Mouse (Mus musculus): Measurements from ENCODE around the gene Tmem59l.
"Not testable (repeated sequence)": the region's sequence is repeated elsewhere in the genome, so short reads cannot be mapped to it uniquely, and the experiment has no call there.

Tmem59l gene

GRCm38 (mm10) chr8:70486941-70487520 is at the start of gene Tmem59l:
Gene Tmem59l, minus strand, starts transcription at chr8:70487358.
- no peak for DNase-seq (ENCODE audit: low read depth, low spot score)

- DNase-seq (ENCODE audit: low read depth, low spot score), result no peak
These were observed 48.5 kb upstream of the Tmem59l start for GRCm38 (mm10) chr8:70535701-70536100.

DNA sequence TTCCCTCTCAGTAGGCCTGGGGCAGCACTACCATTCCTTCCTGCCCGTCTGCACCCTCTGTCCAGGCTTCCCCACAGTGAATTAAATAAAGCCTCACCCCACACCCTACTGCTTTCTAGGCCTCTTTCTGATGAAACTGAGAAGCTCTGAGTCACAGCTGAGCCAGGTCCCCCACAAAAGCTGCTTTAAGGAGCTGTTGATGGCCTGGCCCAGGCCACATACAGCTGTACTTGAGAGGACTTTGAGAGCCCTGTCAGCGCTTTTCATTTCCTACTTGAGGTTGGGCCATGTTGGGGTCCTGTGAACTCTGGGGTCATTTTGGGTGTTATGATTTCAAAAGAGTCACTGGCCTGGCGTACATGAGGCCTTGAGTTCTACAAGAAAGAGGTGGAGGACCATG is 48.1 kb upstream of the Tmem59l start:
- DNase-seq (ENCODE audit: low read depth, low spot score), result no peak

- DNase-seq (ENCODE audit: low read depth, low spot score), result no peak
These were observed 47.1 kb upstream of the Tmem59l start for GRCm38 (mm10) chr8:70534281-70534680.

DNA sequence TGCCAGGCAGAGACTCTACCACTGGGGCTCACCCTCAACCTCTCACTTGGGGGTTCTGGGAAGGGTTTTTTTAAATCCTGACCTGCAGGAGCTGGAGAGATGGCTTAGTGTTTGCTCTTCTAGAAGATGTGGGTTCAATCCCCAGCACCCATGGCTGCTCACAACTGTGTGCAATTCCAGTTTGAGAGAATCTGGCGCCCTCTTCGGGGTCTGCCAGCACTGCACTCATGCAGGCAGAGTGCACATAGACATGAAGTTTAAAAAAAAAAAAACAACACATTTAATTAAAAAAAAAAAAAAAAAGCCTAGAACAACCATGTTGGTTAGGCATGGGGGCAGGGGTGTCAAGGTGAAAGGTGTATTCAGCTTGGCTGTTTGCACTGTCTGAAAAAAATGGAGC is 43.2 kb upstream of the Tmem59l start:
- DNase-seq (ENCODE audit: low read depth, low spot score), result no peak

GRCm38 (mm10) chr8:70529741-70530161 is 42.6 kb upstream of the Tmem59l start:
- DNase-seq (ENCODE audit: low read depth, low spot score), result peak; percentile 55

DNA sequence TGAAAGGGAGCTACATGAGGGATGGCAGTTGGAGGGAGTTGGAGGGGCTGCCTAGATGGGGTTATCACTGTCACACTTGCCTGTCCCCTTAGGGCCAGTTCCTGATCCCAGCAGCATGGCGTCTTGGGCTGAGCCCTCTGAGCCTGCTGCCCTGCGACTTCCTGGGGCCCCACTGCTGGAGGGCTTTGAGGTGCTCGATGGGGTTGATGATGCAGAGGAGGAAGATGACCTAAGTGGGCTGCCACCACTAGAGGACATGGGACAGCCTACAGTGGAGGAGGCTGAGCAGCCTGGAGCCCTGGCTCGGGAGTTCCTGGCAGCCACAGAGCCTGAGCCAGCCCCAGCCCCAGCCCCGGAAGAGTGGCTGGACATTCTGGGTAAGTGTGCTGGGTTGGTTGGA is 42.1 kb upstream of the Tmem59l start:
- no peak for DNase-seq (ENCODE audit: low read depth, low spot score)

GRCm38 (mm10) chr8:70528182-70528797 is 41.1 kb upstream of the Tmem59l start:
- no peak for DNase-seq (ENCODE audit: low read depth, low spot score)

DNA sequence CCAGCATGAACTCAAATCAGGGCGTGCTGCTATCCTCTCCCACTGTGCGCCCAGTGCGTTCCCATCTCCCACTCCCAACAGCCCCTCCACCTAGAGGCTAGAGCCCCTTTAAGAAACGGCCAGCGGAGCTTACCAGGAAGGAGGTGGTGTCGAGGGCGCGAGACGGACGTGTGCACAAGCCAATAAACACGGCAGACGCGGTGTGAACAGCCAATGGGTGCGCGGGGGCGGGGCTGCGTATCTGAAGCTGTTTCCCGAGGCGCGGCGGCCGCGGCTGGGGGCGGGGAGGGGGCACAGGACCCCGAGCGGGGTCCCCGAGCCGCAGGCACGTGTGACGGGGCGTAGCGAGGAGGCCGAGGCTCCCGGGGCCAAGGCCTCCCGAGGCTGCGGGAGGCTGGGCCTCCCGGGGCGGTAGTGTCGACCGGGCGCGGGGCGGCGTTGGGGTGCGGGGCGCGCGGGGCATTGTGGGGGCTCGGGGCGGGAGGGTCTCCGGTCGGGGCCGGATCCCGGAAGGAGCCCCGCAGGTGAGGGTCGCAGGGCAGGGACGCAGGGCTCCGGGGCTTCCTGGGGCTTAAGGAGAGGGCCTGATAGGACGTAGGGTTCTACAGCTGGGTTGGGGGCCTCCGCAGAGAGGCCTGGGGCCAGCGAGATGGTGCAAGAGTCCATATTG is 40.5 kb upstream of the Tmem59l start, which contains the start of the genes Fkbp8 and Kxd1:
Gene Fkbp8, plus strand, starts transcription at position 213 of the 670 bp plus-strand sequence.
Gene Kxd1, minus strand, starts transcription at position 445 of the 670 bp plus-strand sequence.
- DNase-seq (ENCODE audit: low read depth, low spot score), result peak; percentile 96

- DNase-seq (ENCODE audit: low read depth, low spot score), result no peak
These were observed 40.0 kb upstream of the Tmem59l start for GRCm38 (mm10) chr8:70527111-70527511.

DNA sequence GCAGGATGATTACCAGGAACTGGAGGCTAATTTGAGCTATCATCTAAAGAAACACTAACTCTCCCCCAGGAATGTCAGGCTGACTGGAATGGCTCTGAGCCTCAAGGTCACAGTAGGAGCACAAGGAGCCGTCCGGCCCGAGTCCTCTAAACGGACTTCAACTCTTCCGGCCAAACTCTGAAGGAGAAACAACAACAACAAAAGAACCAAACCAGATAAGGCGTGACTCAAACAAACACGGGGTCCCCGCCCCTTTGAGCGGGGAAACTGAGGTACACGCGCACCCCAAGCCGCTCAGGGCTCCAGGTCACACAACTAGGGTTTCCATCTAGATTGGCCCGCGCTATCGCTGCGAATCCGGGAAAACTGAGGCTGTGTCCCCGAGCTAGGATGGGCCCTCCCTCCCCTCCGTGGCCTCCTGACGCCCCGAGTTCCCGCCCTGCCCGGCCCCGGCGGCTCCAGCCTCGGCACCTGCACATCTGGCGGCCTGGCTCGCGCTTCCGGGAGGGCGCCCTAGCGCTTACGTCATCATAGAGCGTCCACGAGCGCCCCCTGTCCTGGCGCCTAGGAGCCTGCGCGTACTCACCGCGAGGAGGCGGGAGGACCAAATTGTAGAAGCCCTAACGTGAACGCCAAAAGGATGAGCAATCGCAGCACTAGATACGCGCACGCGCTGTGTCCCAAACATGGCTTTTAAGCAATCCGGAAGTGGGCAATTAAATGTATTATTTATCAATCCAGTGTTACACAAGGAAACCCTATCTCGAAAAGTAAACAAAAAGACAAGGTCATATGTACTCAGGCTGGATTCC is 35.6 kb upstream of the Tmem59l start:
- DNase-seq (ENCODE audit: low read depth, low spot score), result peak; percentile 97

GRCm38 (mm10) chr8:70519606-70520005 is 32.4 kb upstream of the Tmem59l start:
- DNase-seq (ENCODE audit: low read depth, low spot score), result no peak

DNA sequence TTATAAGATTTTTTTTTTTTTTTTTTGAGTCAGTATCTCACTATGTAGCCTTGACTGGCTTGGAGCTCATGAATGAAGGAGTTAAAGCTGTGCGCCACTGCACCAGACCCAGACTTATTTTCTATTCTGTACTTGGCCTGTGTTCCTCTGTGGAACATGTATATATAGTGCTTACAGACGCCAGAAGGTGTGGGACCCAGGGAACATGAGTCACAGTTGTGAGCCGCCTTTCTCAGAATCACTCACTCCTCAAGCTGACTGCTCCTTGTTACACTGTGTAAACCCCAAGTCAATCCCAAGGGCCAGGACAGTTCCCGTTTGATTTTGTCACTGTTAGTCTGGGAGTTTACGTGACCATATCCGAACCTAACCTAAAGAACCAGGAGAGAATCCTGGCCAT is 31.9 kb upstream of the Tmem59l start:
- no peak for DNase-seq (ENCODE audit: low read depth, low spot score)

- DNase-seq (ENCODE audit: low read depth, low spot score), result no peak
These were observed 30.9 kb upstream of the Tmem59l start for GRCm38 (mm10) chr8:70517940-70518643.

GRCm38 (mm10) chr8:70513441-70513840 is 26.3 kb upstream of the Tmem59l start:
- no peak for DNase-seq (ENCODE audit: low read depth, low spot score)

DNA sequence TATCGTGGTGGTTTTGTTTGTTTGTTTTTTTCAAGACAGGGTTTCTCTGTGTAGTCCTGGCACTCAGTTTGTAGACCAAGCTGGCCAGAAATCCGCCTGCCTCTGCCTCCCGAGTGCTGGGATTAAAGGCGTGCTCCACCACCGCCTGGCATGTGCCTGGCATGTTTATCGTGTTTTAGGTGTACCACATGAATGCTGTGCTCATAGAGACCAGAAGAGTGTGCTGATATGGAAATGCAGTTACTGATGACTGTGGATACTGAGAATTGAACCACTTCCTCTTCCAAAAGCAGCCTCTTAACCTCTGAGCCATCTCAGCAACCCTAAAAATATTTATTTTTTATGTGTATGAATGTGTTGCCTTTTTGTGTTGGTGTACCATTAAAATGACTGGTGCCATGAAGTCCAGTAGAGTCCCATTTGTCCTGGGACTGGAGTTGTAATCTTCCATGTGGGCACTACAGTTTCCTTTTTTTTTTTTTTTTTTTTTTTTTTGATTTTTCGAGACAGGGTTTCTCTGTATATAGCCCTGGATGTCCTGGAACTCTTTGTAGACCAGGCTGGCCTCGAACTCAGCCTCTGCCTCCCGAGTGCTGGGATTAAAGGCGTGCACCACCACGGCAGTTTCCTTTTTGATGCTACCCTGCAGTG is 25.2 kb upstream of the Tmem59l start:
- no peak for DNase-seq (ENCODE audit: low read depth, low spot score)

DNA sequence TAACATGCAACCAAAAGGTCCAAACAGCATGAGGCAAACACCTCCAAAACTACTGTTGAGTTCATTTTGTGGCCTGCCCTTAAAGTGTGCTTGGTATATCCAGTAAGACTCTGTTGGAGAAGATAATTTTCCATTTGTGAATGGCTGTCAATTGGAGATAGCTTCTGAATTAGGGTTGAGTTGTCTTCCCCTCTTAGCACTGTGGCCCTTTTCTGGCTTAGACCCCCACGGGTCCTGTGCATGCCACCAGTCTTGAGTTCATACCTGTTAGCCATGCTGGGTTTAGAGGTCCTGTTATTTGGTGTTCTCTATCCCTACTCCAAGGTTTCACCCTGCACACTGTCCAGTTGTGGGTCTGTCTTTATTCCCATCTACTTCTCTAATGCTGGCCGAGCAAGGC is 24.6 kb upstream of the Tmem59l start:
- DNase-seq (ENCODE audit: low read depth, low spot score), result no peak

DNA sequence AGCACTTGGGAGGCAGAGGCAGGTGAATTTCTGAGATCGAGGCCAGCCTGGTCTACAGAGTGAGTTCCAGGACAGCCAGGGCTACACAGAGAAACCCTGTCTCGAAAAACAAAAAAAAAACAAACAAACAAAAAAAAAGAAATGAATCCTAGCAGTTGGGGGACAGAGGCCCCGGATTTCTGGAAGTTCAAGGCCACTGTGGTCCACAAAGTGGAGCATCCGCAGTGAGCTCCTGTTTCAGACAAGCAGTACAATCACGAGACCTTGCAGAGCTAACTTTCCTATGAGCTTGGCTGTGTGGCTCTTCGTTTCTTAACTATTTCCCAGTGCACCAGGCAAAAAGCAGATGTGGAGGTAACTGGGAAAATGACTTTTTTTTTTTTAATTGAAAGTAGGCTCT is 24.0 kb upstream of the Tmem59l start:
- DNase-seq (ENCODE audit: low read depth, low spot score), result not testable (repeated sequence)

- DNase-seq (ENCODE audit: low read depth, low spot score), result peak; percentile 95
These were observed 23.2 kb upstream of the Tmem59l start, which contains the start of gene Uba52 for GRCm38 (mm10) chr8:70510228-70510915. Gene Uba52, minus strand, starts transcription at chr8:70510801.

- DNase-seq (ENCODE audit: low read depth, low spot score), result no peak
These were observed 22.3 kb upstream of the Tmem59l start for GRCm38 (mm10) chr8:70509281-70509952.

All from telencephalon, adult 2 months (tissue).